Mouse (Mus musculus) testis, adult 2 months (tissue): ENCODE measurements around the gene Sdk2. TPM values are rescaled to one million over a fixed set of nuclear protein-coding genes. Genes with fewer than 3 reads are reported as not detected.
A peak's percentile ranks its signal among the peaks of the same experiment; 100 is the strongest.

Experiments
- H3K27ac ChIP-seq: fragments of 200-500 bp; 2 replicates; pipeline ENCODE4 v1.5.1; 2012; ENCODE audit warnings: low read depth, low read length; ENCODE audit not compliant: control insufficient read depth, insufficient read depth
- H3K27me3 ChIP-seq: fragments of 200-500 bp; 2 replicates; pipeline ENCODE4 v1.6.1; 2012; ENCODE audit warnings: mild to moderate bottlenecking, low read length, moderate library complexity; ENCODE audit not compliant: control insufficient read depth, insufficient read depth
- H3K36me3 ChIP-seq: fragments of 200-500 bp; 2 replicates; pipeline ENCODE4 v1.6.1; 2012; ENCODE audit warnings: mild to moderate bottlenecking, low read length; ENCODE audit not compliant: control insufficient read depth, insufficient read depth
- H3K4me1 ChIP-seq: fragments of 200-500 bp; 2 replicates; pipeline ENCODE4 v1.6.1; 2012; ENCODE audit warnings: low read length; ENCODE audit not compliant: control insufficient read depth, insufficient read depth
- H3K4me3 ChIP-seq: fragments of 200-500 bp; 2 replicates; pipeline ENCODE4 v1.5.1; 2012; ENCODE audit warnings: low read depth, mild to moderate bottlenecking, low read length, moderate library complexity, mixed read lengths; ENCODE audit not compliant: control insufficient read depth
- CTCF ChIP-seq: fragments of 200-500 bp; IDR thresholded peaks from 2 replicates; pipeline ENCODE4 v1.5.1; 2012; ENCODE audit warnings: low read depth, mild to moderate bottlenecking, inconsistent platforms, low read length, moderate library complexity; ENCODE audit not compliant: control insufficient read depth, insufficient read depth, insufficient replicate concordance
- POLR2A ChIP-seq: fragments of 200-500 bp; IDR thresholded peaks from 2 replicates; pipeline ENCODE4 v1.6.1; 2012; ENCODE audit warnings: low read depth, mild to moderate bottlenecking, inconsistent platforms, low read length, moderate library complexity; ENCODE audit not compliant: control insufficient read depth
- polyA plus RNA-seq: library from polyadenylated mRNA; depleted of rRNA; stranded (reverse); fragments of >200 nt; gene quantifications from 2 replicates; pipeline ENCODE4 v1.2.3, GENCODE M21; 2012

Gene Sdk2
- polyA plus RNA-seq, 1 experiment: 7.8 TPM

- TF ChIP-seq CTCF (no peak), POLR2A (peak; percentile 93)
- H3K4me1 ChIP-seq: peaks cover 33% of the 10 kb centered on the region
These were observed 315.3 kb downstream of the Sdk2 start, which contains the start of gene Cdc42ep4 for GRCm38 (mm10) chr11:113751484-113752084. Gene Cdc42ep4 (minus strand): TSS chr11:113751881.

GRCm38 (mm10) chr11:113750571-113751483 lies 316.0 kb downstream of the Sdk2 start:
- H3K4me1 ChIP-seq: peaks cover 33% of the 10 kb centered on the region
- H3K36me3 ChIP-seq: no peaks in the 10 kb centered on the region
- peak overlapping the region; percentile 99 for H3K27ac ChIP-seq
- H3K4me3 ChIP-seq: peak overlapping the region; percentile 94
- no peaks in the 10 kb centered on the region for H3K27me3 ChIP-seq
- TF ChIP-seq CTCF (no peak), POLR2A (no peak; the same call in 1 of the 2 replicates)

More at GRCm38 (mm10) chr11:113751484-113752084, 315.3 kb downstream of the Sdk2 start, which contains the start of gene Cdc42ep4:
- Histone ChIP-seq H3K27me3 (no peaks in the 10 kb centered on the region), H3K36me3 (no peaks in the 10 kb centered on the region), H3K4me3 (peak within 1 kb of the TSS; percentile 94), H3K27ac (peak within 1 kb of the TSS; percentile 99)

- no peak for TF ChIP-seq CTCF
- no peak for TF ChIP-seq POLR2A
- Histone ChIP-seq H3K4me1 (peaks cover 33% of the 10 kb centered on the region), H3K4me3 (peak overlapping the region; percentile 94), H3K27ac (peak overlapping the region; percentile 99), H3K36me3 (no peaks in the 10 kb centered on the region), H3K27me3 (no peaks in the 10 kb centered on the region)
These were observed 317.0 kb downstream of the Sdk2 start for GRCm38 (mm10) chr11:113749749-113750351.

- Histone ChIP-seq H3K27me3 (no peaks in the 10 kb centered on the region), H3K4me1 (peaks cover 33% of the 10 kb centered on the region), H3K36me3 (no peaks in the 10 kb centered on the region), H3K4me3 (peak overlapping the region; percentile 94), H3K27ac (peak overlapping the region; percentile 99)
- TF ChIP-seq POLR2A (no peak), CTCF (no peak)
These were observed 317.9 kb downstream of the Sdk2 start for GRCm38 (mm10) chr11:113748797-113749521.

- no peaks in the 10 kb centered on the region for H3K36me3 ChIP-seq
- peaks cover 33% of the 10 kb centered on the region for H3K4me1 ChIP-seq
- H3K4me3 ChIP-seq: peak overlapping the region; percentile 94
- TF ChIP-seq POLR2A (no peak), CTCF (no peak)
- no peaks in the 10 kb centered on the region for H3K27me3 ChIP-seq
- H3K27ac ChIP-seq: no peak overlapping the region
These were observed 319.0 kb downstream of the Sdk2 start for GRCm38 (mm10) chr11:113747725-113748380.

GRCm38 (mm10) chr11:113747056-113747455 lies 319.8 kb downstream of the Sdk2 start:
- H3K4me1 ChIP-seq: peaks cover 31% of the 10 kb centered on the region
- no peaks in the 10 kb centered on the region for H3K27me3 ChIP-seq
- H3K36me3 ChIP-seq: peaks cover 1% of the 10 kb centered on the region; the same call in 1 of the 2 replicates
- H3K4me3 ChIP-seq: peak overlapping the region; percentile 32
- H3K27ac ChIP-seq: no peak overlapping the region
- no peak for TF ChIP-seq POLR2A
- TF ChIP-seq CTCF: no peak
